Mouse (Mus musculus) lung, embryonic 16.5 days (tissue): ENCODE results near the gene Cluh. TPM values are rescaled to one million over a fixed set of nuclear protein-coding genes. Genes with fewer than 3 reads are reported as not detected.

ENCODE experiments used
- ATAC-seq: fragments of 200-750 bp; cut with Nextera tagmentation; 2 replicates; pipeline ENCODE4 v1.8.0; 2017; ENCODE audit warnings: low read depth, mild to moderate bottlenecking, moderate library complexity
- H3K27ac ChIP-seq: fragments of 300-500 bp; sonication (generic); 2 replicates; pipeline ENCODE4 v1.5.1; 2014; ENCODE audit warnings: mild to moderate bottlenecking, control low read depth, low read length
- H3K27me3 ChIP-seq: fragments of 300-500 bp; sonication (generic); 2 replicates; pipeline ENCODE4 v1.6.1; 2014; ENCODE audit warnings: low read depth, low read length, mixed read lengths; ENCODE audit not compliant: control insufficient read depth, insufficient read depth
- H3K36me3 ChIP-seq: fragments of 300-500 bp; sonication (generic); 2 replicates; pipeline ENCODE4 v1.6.1; 2014; ENCODE audit warnings: low read length; ENCODE audit not compliant: control insufficient read depth, insufficient read depth
- H3K4me1 ChIP-seq: fragments of 300-500 bp; sonication (generic); replicated peaks from 2 replicates; pipeline ENCODE4 v1.6.1; 2014; ENCODE audit warnings: low read length, mixed read lengths; ENCODE audit not compliant: control insufficient read depth, insufficient read depth
- H3K4me2 ChIP-seq: fragments of 300-500 bp; sonication (generic); 2 replicates; pipeline ENCODE4 v1.6.1; 2014; ENCODE audit warnings: low read depth, low read length, control low read depth
- H3K4me3 ChIP-seq: fragments of 300-500 bp; sonication (generic); 2 replicates; pipeline ENCODE4 v1.5.1; 2014; ENCODE audit warnings: mild to moderate bottlenecking, low read length, control low read depth
- H3K9ac ChIP-seq: fragments of 300-500 bp; sonication (generic); 2 replicates; pipeline ENCODE4 v1.6.1; 2014; ENCODE audit warnings: low read length, control low read depth
- H3K9me3 ChIP-seq: fragments of 300-500 bp; sonication (generic); 2 replicates; pipeline ENCODE4 v1.6.1; 2016; ENCODE audit warnings: low read length; ENCODE audit not compliant: control insufficient read depth
- WGBS: fragments of 180-500 bp; shearing (Covaris S2); extraction: QIAGEN DNeasy Blood & Tissue Kit; methylation state at CpG from one replicate; pipeline ENCODE4 v1.1.7; 2014; 5-methylcytosine and 5-hydroxymethylcytosine counted together
- polyA plus RNA-seq: library from polyadenylated mRNA; unstranded; fragments of >200 nt; fragmentation: Nextera tagmentation; extraction: Ambion mirVana; gene quantifications from 2 replicates; pipeline ENCODE4 v1.2.1, GENCODE M21; 2015

The Cluh gene
- polyA plus RNA-seq, 1 experiment from 2014 or later = 18.9 TPM

DNA sequence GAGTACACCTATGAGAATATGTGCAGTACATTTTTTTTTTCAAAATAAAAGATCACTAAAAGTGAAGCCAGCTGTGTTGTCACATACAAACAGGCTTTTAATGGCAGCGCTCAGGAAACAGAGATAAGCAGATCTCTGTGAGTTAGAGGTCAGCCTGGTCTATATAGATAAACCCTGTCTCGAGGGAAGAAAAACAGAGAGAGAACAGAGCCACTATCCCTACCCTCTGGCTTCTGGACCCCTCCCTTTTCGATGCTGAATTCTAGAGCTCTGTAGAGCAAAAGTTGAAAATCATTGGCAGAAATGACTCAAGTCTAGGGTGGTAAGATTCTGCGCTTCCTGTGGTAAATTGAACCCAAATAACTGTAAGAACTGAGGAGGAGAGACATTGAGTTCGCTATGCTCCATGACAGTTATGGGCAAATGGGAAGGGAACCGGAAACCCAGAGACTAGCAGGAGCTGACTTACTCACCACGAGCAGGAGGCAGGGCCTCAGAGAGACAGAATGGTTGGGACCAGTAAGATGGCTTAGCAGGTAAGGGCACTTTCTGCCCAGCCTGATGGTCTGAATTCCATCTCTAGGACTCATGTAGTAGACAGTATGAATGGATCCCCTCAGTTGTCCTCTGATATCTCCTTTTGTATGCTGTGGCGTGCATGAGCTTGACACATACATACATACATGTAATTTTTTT lies 27.2 kb upstream of the Cluh start:
- H3K36me3 ChIP-seq = no peaks in the 10 kb centered on the region
- H3K9me3 ChIP-seq = no peaks in the 10 kb centered on the region
- no peak overlapping the region for H3K4me3 ChIP-seq
- H3K27me3 ChIP-seq = peaks cover 21% of the 10 kb centered on the region
- WGBS = 67% methylated on average over 8 of the region's 8 CpGs
- H3K9ac ChIP-seq = no peak overlapping the region
- H3K4me2 ChIP-seq = no peak overlapping the region
- H3K4me1 ChIP-seq = peaks cover 5% of the 10 kb centered on the region; the same call in 1 of the 2 replicates
- no peak for ATAC-seq
- H3K27ac ChIP-seq = no peak overlapping the region

DNA sequence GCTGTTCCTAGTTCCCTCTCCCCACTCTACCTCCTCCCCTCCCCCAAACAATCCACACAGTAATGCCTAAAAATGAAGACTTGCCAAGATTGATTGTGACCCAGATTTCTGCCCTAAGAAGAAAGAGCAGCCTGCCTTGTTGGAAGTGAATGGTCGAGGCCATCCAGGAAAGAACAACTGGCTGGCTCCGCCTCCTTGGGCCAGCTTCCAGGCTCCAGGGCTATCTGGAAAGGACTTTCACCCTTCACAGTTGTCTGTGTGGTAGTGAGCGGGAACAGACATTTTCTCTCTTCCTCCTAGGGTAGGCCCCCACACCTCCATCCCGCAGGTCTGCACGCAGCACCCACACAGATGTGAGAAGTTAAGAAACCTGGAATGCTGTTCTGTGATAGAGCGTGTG lies 25.6 kb upstream of the Cluh start:
- Histone ChIP-seq H3K27me3 (peaks cover 21% of the 10 kb centered on the region), H3K9ac (no peak overlapping the region), H3K27ac (no peak overlapping the region), H3K9me3 (no peaks in the 10 kb centered on the region), H3K4me2 (no peak overlapping the region), H3K4me3 (no peak overlapping the region), H3K36me3 (no peaks in the 10 kb centered on the region), H3K4me1 (peaks cover 5% of the 10 kb centered on the region; the same call in 1 of the 2 replicates)
- ATAC-seq = no peak
- 63% methylated on average over 6 of the region's 6 CpGs for WGBS

DNA sequence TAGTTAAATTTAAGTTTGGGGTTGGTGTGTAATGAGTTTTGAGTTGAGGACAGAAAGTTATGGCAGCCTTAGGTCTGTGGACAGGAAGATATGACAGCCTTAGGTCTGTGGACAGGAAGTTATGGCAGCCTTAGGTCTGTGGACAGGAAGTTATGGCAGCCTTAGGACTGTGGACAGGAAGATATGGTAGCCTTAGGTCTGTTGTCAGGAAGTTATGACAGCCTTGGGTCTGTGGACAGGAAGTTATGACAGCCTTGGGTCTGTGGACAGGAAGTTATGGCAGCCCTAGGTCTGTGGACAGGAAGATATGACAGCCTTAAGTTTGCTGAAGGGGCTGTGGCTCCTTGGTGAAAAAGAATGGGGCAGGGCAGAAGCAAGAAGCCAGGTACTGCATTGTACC lies 24.0 kb upstream of the Cluh start:
- Histone ChIP-seq H3K4me1 (no peaks in the 10 kb centered on the region), H3K4me2 (no peak overlapping the region), H3K9me3 (no peaks in the 10 kb centered on the region), H3K9ac (no peak overlapping the region), H3K36me3 (no peaks in the 10 kb centered on the region), H3K27ac (no peak overlapping the region), H3K27me3 (peaks cover 10% of the 10 kb centered on the region), H3K4me3 (no peak overlapping the region)
- ATAC-seq = no peak

- Histone ChIP-seq H3K4me1 (no peaks in the 10 kb centered on the region), H3K4me3 (no peak overlapping the region), H3K9ac (no peak overlapping the region), H3K27me3 (no peaks in the 10 kb centered on the region; the same call in 1 of the 2 replicates), H3K4me2 (no peak overlapping the region), H3K27ac (no peak overlapping the region), H3K9me3 (no peaks in the 10 kb centered on the region), H3K36me3 (no peaks in the 10 kb centered on the region)
- no peak for ATAC-seq
- 68% methylated on average over 3 of the region's 3 CpGs for WGBS
Measured at GRCm38 (mm10) chr11:74627481-74627880, 21.8 kb upstream of the Cluh start.

GRCm38 (mm10) chr11:74631880-74632789 lies 17.2 kb upstream of the Cluh start:
- ATAC-seq = no peak
- 51% methylated on average over 7 of the region's 7 CpGs for WGBS
- H3K4me2 ChIP-seq = no peak overlapping the region

DNA sequence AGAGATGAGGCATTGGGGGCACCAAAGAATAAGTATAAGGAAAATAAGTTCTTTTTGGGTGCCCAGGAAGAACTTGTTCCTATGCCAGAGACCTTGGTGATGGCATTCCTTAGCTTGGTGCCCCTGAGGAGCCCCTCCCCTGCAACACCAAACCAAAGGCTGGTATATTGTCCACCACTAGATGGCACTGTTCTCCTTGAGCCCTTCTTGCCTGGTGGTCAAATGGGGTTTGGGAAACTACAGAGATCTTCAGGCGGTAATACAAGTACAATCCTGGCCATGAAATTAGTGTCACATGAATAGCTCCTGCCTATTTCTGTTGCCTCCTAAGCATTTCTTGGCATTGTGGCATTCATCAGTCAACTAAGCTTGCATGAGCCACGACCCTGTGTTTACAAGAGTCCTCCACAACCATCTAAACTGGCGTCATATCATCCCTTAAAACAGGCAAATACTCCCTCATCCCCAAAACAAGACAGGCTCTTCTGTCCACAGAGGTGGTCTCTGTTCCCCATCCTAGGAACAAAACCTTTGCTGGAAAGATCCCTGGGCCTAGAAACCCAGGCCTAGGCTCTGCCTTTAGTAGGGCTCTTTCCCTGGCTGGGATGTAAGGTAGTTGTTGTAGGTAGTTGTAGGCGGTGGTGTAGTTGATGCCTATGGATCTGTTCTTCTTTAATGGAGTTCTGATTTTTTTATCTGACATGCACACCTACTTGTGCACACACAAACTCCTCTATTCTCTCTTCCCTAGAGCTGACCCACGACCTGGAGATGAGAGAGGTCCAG lies 14.6 kb upstream of the Cluh start:
- no peak for ATAC-seq
- Histone ChIP-seq H3K9ac (no peak overlapping the region), H3K27ac (no peak overlapping the region), H3K36me3 (no peaks in the 10 kb centered on the region), H3K9me3 (no peaks in the 10 kb centered on the region), H3K4me1 (peaks cover 16% of the 10 kb centered on the region), H3K27me3 (no peaks in the 10 kb centered on the region; the same call in 1 of the 2 replicates), H3K4me2 (no peak overlapping the region), H3K4me3 (no peak overlapping the region)
- 62% methylated on average over 5 of the region's 5 CpGs for whole genome bisulfite sequencing

More at GRCm38 (mm10) chr11:74631880-74632789, 17.2 kb upstream of the Cluh start:
- no peak overlapping the region for H3K9ac ChIP-seq
- H3K4me1 ChIP-seq = no peaks in the 10 kb centered on the region; the same call in 1 of the 2 replicates
- no peaks in the 10 kb centered on the region for H3K36me3 ChIP-seq
- no peaks in the 10 kb centered on the region; the same call in 1 of the 2 replicates for H3K27me3 ChIP-seq
- H3K4me3 ChIP-seq = no peak overlapping the region
- no peaks in the 10 kb centered on the region for H3K9me3 ChIP-seq
- H3K27ac ChIP-seq = no peak overlapping the region

DNA sequence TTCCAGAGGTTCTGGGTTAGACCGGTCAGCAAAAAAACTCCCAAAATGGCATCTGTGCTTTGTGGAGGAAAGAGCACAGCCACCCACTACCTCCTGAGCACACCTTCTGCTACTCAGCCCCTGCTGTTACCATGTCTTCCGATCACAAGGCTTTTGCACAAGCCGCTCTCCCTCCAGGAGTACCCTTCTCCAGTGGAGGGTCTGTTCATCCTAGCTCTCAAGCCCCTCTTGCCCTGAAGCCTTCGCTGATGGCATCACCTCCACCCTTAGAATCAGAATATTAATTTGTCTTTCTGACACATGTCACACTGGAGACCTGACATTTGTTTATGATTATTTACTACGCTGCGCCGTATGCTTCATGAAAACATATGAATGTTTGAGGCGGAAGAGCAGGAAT lies 11.8 kb upstream of the Cluh start:
- H3K4me2 ChIP-seq = peak overlapping the region; percentile 82
- H3K9ac ChIP-seq = peak overlapping the region; percentile 84
- H3K36me3 ChIP-seq = no peaks in the 10 kb centered on the region
- peak overlapping the region; percentile 79 for H3K4me3 ChIP-seq
- no peak for ATAC-seq
- 14% methylated on average over 8 of the region's 8 CpGs for WGBS
- H3K9me3 ChIP-seq = no peaks in the 10 kb centered on the region
- peak overlapping the region; percentile 95 for H3K27ac ChIP-seq
- no peaks in the 10 kb centered on the region for H3K27me3 ChIP-seq
- peaks cover 21% of the 10 kb centered on the region for H3K4me1 ChIP-seq

DNA sequence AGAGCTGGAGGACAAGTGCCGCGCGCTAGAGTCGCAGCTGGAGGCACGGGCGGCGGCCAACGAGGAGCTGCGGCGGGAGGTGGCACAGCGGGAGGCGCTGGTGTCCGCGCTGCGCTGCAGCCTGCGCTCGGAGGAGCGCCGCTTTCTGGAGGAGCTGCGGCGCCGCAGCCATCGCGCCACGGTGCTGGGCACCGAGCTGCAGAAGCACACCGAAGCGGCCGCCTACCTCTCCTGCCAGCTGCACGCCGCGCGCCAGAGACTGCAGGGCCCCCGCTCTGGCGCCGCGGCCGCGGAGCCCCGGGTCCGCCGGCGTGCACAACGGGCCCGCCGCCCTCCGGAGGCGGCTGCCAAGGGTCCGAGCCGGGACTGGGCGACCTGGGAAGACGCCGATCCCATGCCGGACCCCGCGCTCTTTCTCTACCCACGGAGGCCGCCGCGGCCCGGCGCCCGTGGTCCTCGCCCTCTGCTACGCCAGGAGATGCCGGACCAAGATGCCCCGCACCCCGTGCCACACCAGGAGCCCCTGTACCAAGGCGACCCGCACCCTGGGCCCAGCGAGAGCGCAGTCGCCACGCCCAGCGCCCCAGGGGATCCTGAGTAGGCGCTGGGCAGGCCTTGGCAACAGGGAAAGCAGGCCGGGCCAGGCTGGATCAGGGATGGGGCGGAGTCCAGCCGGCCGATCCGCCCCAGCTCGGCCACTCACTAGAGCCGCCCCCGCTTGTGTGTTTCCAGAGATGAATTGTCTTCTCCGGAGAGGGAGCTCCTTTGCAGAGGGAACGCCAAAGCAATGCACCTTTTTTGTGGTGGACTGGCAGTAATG lies 11.1 kb upstream of the Cluh start:
- peak overlapping the region; percentile 79 for H3K4me3 ChIP-seq
- H3K36me3 ChIP-seq = no peaks in the 10 kb centered on the region
- peak overlapping the region; percentile 84 for H3K9ac ChIP-seq
- no peaks in the 10 kb centered on the region for H3K27me3 ChIP-seq
- no peaks in the 10 kb centered on the region for H3K9me3 ChIP-seq
- H3K27ac ChIP-seq = peak overlapping the region; percentile 95
- peak overlapping the region; percentile 82 for H3K4me2 ChIP-seq
- H3K4me1 ChIP-seq = peaks cover 21% of the 10 kb centered on the region
- ATAC-seq = peak; percentile 97
- WGBS = under 1% methylated on average over 76 of the region's 86 CpGs
